Mouse (Mus musculus) mouse embryonic stem cell (cell line): Measurements from ENCODE around the gene Hsd17b7.

ENCODE experiments used
- in situ Hi-C, 2 experiments: fragments of 300-500 bp; cut with MboI; formaldehyde crosslinking; loops; 1 replicate in 1 of 2; 3 replicates in 1 of 2; pipeline ENCODE4 v1.14.3; 2019 to 2020; ENCODE audit warnings: low sequenced_read_pairs in 2 of 2, low pct_unique_long_range_greater_than_20kb in 1 of 2, mixed read lengths in 1 of 2; ENCODE audit not compliant: unreplicated experiment in 1 of 2

Hsd17b7 gene

GRCm38 (mm10) chr1:169948280-169948679 is 20.8 kb downstream of the Hsd17b7 start:
- in situ Hi-C loops: no loop called here

- in situ Hi-C loops: no loop called here
Measured at GRCm38 (mm10) chr1:169947654-169948053, 21.4 kb downstream of the Hsd17b7 start.

- in situ Hi-C loops: no loop called here
Measured at GRCm38 (mm10) chr1:169946004-169946403, 23.0 kb downstream of the Hsd17b7 start.

DNA sequence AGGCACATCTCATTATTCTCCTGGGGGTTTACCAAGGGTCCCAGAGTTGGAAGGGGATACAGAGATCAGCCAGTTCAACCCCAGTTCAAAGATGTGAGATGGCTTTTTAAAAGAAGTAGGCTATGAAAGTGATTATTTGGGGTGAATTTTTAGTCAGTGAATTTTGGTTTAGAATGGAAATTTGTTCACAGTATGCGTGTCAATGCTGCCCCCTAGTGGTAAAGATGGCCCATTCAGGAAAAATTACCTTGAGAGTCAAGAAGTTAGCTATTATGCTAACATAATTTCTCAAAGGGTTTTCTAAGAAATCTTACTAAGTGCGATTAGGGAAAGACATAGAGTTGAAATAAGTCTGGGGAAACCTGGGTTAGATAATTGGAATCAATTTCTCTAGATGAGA is 29.7 kb downstream of the Hsd17b7 start:
- in situ Hi-C loops: no loop called here

DNA sequence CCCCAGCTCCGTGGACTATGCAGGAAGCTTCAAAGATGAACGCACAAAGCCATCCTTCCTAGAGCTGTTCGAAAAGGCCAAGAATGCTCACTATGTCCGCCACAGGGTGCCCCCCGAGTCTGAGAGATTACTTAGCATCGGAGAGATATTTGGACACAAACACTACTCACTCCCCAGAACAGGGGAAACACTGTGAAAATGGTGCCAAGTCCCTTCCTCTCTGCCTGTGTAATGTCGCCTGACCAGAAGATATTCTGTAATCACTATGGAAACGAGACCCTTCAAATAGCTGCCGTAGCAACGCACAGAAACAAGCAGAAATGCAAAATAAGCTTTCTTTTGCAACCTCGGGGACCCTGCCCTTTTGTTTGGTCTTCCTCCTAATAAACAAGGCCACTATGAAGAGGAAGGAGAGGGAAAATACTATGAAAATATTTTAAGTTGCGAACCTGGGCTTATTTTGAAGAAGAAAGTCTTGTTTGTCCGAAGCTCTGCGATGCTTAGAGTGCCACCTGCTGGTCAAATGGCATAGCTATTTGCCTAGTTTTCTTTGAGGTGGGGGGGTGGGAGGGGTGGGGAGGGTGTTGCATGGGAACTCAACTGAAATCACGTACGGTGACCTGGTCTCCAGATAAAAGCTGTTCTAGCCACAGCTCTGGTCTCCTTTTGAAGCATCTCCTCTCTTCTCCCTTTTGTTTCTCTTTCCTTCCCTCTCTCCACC is 34.9 kb downstream of the Hsd17b7 start:
- in situ Hi-C loops: no loop called here

- in situ Hi-C loops: no loop called here
Measured at GRCm38 (mm10) chr1:169932122-169932746, 36.8 kb downstream of the Hsd17b7 start.

- in situ Hi-C loops: no loop called here
Measured at GRCm38 (mm10) chr1:169931698-169932097, 37.3 kb downstream of the Hsd17b7 start.

- in situ Hi-C loops: loop anchor here in 1 of 2 experiments (10.0 kb wide), 2 partner anchors 264 to 394 kb away; partner anchors contain the start of gene Nuf2
Measured at GRCm38 (mm10) chr1:169928454-169928971, 40.5 kb downstream of the Hsd17b7 start, which contains the start of gene Ccdc190. Gene Ccdc190, plus strand, starts transcription at chr1:169928648.

- in situ Hi-C loops: loop anchor here in 1 of 2 experiments (10.0 kb wide), 2 partner anchors 263 to 393 kb away; partner anchors contain the start of gene Nuf2
Measured at GRCm38 (mm10) chr1:169927753-169928369, 41.2 kb downstream of the Hsd17b7 start.

DNA sequence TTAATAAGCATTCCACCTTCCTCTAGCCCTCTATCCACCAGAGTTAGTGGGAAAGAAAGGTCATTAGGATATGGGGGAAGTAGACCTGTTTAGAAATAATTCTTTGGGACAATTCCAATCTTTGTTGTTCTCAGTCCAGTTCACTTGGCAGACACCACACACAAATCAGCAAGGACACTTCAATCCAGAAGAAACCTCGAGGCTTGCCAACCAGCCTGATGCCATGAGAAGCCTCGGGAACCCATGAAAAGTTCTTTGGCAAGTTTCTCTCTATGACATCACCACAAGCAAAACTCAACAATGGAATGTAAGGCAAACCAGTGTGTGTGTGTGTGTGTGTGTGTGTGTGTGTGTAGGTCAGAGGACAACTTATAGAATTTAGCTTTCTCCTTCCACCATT is 44.5 kb downstream of the Hsd17b7 start:
- in situ Hi-C loops: loop anchor here (5.0 to 25.0 kb wide), 4 partner anchors 257 to 390 kb away; partner anchors contain the start of gene Nuf2 (in 2 of the 2)

- in situ Hi-C loops: loop anchor here (5.0 to 25.0 kb wide), 4 partner anchors 254 to 387 kb away; partner anchors contain the start of gene Nuf2 (in 2 of the 2)
Measured at GRCm38 (mm10) chr1:169921710-169922211, 47.3 kb downstream of the Hsd17b7 start.

- in situ Hi-C loops: loop anchor here in 1 of 2 experiments (25.0 kb wide), 1 partner anchor 382 kb away; the partner anchor contains the start of gene Nuf2
Measured at GRCm38 (mm10) chr1:169919211-169919610, 49.8 kb downstream of the Hsd17b7 start.

GRCm38 (mm10) chr1:169917998-169918397 is 51.0 kb downstream of the Hsd17b7 start:
- in situ Hi-C loops: loop anchor here in 1 of 2 experiments (25.0 kb wide), 1 partner anchor 381 kb away; the partner anchor contains the start of gene Nuf2

- in situ Hi-C loops: loop anchor here in 1 of 2 experiments (25.0 kb wide), 1 partner anchor 380 kb away; the partner anchor contains the start of gene Nuf2
Measured at GRCm38 (mm10) chr1:169917115-169917796, 51.8 kb downstream of the Hsd17b7 start.

GRCm38 (mm10) chr1:169916659-169917058 is 52.4 kb downstream of the Hsd17b7 start:
- in situ Hi-C loops: loop anchor here in 1 of 2 experiments (25.0 kb wide), 1 partner anchor 379 kb away; the partner anchor contains the start of gene Nuf2

- in situ Hi-C loops: loop anchor here in 1 of 2 experiments (25.0 kb wide), 1 partner anchor 374 kb away; the partner anchor contains the start of gene Nuf2
Measured at GRCm38 (mm10) chr1:169911526-169911925, 57.5 kb downstream of the Hsd17b7 start.

GRCm38 (mm10) chr1:169910751-169911150 is 58.3 kb downstream of the Hsd17b7 start:
- in situ Hi-C loops: loop anchor here in 1 of 2 experiments (25.0 kb wide), 1 partner anchor 373 kb away; the partner anchor contains the start of gene Nuf2
